Mouse (Mus musculus): ENCODE data around the gene Plbd2. TPM values are rescaled to one million over a fixed set of nuclear protein-coding genes. Genes with fewer than 3 reads are reported as not detected.

Plbd2 gene
- polyA plus RNA-seq, 1 experiment: 75.3 TPM

DNA sequence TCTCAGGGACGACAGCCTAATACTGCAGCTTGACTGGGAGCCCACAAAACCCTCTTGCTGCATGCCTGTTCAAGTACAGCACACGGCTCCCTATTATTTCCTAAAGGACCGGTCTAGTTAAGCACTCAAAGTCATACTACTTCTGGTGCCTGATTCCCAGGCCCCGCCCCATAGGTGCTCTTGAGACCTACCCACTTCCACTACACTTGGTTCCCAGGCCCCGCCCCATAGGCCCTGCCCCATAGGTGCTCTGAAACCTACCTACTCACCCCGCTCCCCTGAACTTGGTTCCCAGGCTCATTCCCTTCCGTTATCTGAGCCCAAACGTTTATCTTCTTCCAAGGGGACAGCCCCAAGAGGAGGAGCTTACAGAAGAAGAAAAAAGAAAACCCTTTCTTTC lies 15.6 kb downstream of the Plbd2 start:
- Histone ChIP-seq H3K4me2 (ENCODE audit: low read depth) (no peak overlapping the region), H3K36me3 (ENCODE audit: control insufficient read depth, insufficient read depth) (no peaks in the 10 kb centered on the region)

DNA sequence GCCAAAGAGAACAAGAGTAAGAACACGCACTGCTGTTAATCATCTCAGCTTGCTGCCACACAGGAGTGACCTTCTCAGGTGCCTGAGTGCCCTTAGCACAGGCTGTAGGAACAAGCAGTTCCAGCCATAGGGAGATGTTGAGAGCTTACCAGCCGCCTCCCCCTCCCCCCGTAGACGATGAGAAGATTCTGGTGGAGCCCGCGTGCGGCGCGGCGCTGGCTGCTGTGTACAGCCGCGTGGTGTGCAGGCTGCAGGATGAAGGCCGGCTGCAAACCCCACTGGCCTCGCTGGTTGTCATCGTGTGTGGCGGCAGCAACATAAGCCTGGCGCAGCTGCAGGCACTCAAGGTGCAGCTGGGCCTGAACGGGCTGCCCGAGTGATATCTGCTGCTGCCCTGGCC lies 20.0 kb downstream of the Plbd2 start:
- peaks cover 2% of the 10 kb centered on the region for H3K27me3 ChIP-seq (ENCODE audit: control insufficient read depth, insufficient read depth, insufficient read length)
- H3K4me2 ChIP-seq (ENCODE audit: low read depth): no peak overlapping the region
- H3ac ChIP-seq (ENCODE audit: control insufficient read depth, insufficient read length): no peak overlapping the region
- no peaks in the 10 kb centered on the region for H3K36me3 ChIP-seq (ENCODE audit: control insufficient read depth, insufficient read depth)
- H3K79me2 ChIP-seq (ENCODE audit: control insufficient read depth, insufficient read depth): no peaks in the 10 kb centered on the region
- no peak for TF ChIP-seq REST (IDR thresholded peaks at IDR 0.05; ENCODE audit: insufficient read depth, insufficient read length)
- TF ChIP-seq POLR2AphosphoS2 (IDR thresholded peaks at IDR 0.05; ENCODE audit: insufficient read length, low read depth): peak; percentile 79
- no peak for TF ChIP-seq SRF (IDR thresholded peaks at IDR 0.05; ENCODE audit: control insufficient read depth, insufficient read length, low read depth)
- no peak overlapping the region for H3K4me3 ChIP-seq

More for the DNA sequence above, 15.6 kb downstream of the Plbd2 start:
- no peak overlapping the region for H3ac ChIP-seq (ENCODE audit: control insufficient read depth, insufficient read length)
- H3K27me3 ChIP-seq (ENCODE audit: control insufficient read depth, insufficient read depth, insufficient read length): no peaks in the 10 kb centered on the region
- no peak for TF ChIP-seq CEBPB (IDR thresholded peaks at IDR 0.05; ENCODE audit: insufficient read depth, poor library complexity, severe bottlenecking)
- TF ChIP-seq MYOD1 (IDR thresholded peaks at IDR 0.05; ENCODE audit: control insufficient read depth in 1 of 3, insufficient read length in 2 of 3, low read depth in 2 of 3): no peak
- no peak for TF ChIP-seq SRF (IDR thresholded peaks at IDR 0.05; ENCODE audit: control insufficient read depth, insufficient read length, low read depth)
- no peak for TF ChIP-seq POLR2A (IDR thresholded peaks at IDR 0.05; ENCODE audit: insufficient read length, low read depth)
- no peak overlapping the region for H3K4me3 ChIP-seq
- no peaks in the 10 kb centered on the region for H3K79me2 ChIP-seq (ENCODE audit: control insufficient read depth, insufficient read depth)

DNA sequence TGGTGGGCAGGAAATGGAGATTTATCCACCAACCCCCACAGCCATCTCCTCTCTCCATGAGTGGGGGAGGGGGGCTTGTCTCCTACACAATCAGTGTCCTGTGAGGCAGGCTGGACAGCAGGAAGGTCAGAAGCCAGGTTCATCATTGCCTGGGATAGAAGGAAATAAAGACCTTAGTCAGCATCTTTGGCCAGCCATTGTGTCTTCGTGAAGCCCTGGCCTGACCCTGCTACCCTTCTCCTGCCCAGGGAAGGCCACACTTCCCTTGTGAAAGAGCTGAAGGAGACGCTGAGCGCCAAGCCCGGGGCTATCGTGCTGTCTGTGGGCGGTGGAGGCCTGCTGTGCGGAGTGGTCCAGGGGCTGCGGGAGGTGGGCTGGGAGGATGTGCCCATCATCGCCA lies 22.2 kb downstream of the Plbd2 start:
- Histone ChIP-seq H3K4me2 (ENCODE audit: low read depth) (no peak overlapping the region), H3K4me3 (no peak overlapping the region), H3K36me3 (ENCODE audit: control insufficient read depth, insufficient read depth) (no peaks in the 10 kb centered on the region), H3K79me2 (ENCODE audit: control insufficient read depth, insufficient read depth) (no peaks in the 10 kb centered on the region), H3K27me3 (ENCODE audit: control insufficient read depth, insufficient read depth, insufficient read length) (peaks cover 24% of the 10 kb centered on the region), H3ac (ENCODE audit: control insufficient read depth, insufficient read length) (no peak overlapping the region)
- TF ChIP-seq MAX (IDR thresholded peaks at IDR 0.05; ENCODE audit: low read depth) (no peak), USF1 (IDR thresholded peaks at IDR 0.05; ENCODE audit: low read depth) (no peak), E2F4 (IDR thresholded peaks at IDR 0.05; ENCODE audit: insufficient read depth) (no peak), TCF12 (IDR thresholded peaks at IDR 0.05; ENCODE audit: insufficient read depth, poor library complexity, severe bottlenecking) (no peak), CEBPB (IDR thresholded peaks at IDR 0.05; ENCODE audit: insufficient read depth, poor library complexity, severe bottlenecking) (no peak), MYOD1 (IDR thresholded peaks at IDR 0.05; ENCODE audit: control insufficient read depth in 1 of 3, insufficient read length in 2 of 3, low read depth in 2 of 3) (no peak), REST (IDR thresholded peaks at IDR 0.05; ENCODE audit: insufficient read depth, insufficient read length) (no peak), POLR2A (IDR thresholded peaks at IDR 0.05; ENCODE audit: insufficient read length, low read depth) (no peak), SRF (IDR thresholded peaks at IDR 0.05; ENCODE audit: control insufficient read depth, insufficient read length, low read depth) (no peak), MYOG (IDR thresholded peaks at IDR 0.05; ENCODE audit: control insufficient read depth in 1 of 3, insufficient read depth in 1 of 3, insufficient read length in 2 of 3, low read depth in 2 of 3) (no peak), POLR2AphosphoS2 (IDR thresholded peaks at IDR 0.05; ENCODE audit: insufficient read length, low read depth) (no peak), TCF3 (IDR thresholded peaks at IDR 0.05; ENCODE audit: insufficient read length, low read depth) (no peak)

DNA sequence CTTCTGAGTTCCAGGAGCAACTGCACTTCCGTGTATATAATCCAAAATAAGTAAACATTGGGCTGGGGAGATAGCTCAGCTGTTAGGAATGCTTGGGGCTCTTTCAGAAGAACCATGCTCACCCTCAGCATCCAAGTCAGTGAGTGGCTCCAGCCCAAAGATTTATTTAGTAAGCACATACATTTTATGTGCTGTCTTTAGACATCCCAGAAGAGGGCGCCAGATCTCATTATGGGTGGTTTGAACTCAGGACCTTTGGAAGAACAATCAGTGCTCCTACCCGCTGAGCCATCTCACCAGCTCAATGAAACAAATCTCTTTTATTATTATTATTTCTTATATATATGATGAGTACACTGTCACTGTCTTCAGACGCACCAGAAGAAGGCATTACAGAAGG lies 23.9 kb downstream of the Plbd2 start:
- Histone ChIP-seq H3K36me3 (ENCODE audit: control insufficient read depth, insufficient read depth) (no peaks in the 10 kb centered on the region), H3K79me2 (ENCODE audit: control insufficient read depth, insufficient read depth) (no peaks in the 10 kb centered on the region), H3K4me2 (ENCODE audit: low read depth) (no peak overlapping the region), H3K4me3 (no peak overlapping the region), H3ac (ENCODE audit: control insufficient read depth, insufficient read length) (no peak overlapping the region), H3K27me3 (ENCODE audit: control insufficient read depth, insufficient read depth, insufficient read length) (peaks cover 32% of the 10 kb centered on the region)
- TF ChIP-seq MAX (IDR thresholded peaks at IDR 0.05; ENCODE audit: low read depth) (no peak), MYOD1 (IDR thresholded peaks at IDR 0.05; ENCODE audit: control insufficient read depth in 1 of 3, insufficient read length in 2 of 3, low read depth in 2 of 3) (no peak), TCF3 (IDR thresholded peaks at IDR 0.05; ENCODE audit: insufficient read length, low read depth) (no peak), MYOG (IDR thresholded peaks at IDR 0.05; ENCODE audit: control insufficient read depth in 1 of 3, insufficient read depth in 1 of 3, insufficient read length in 2 of 3, low read depth in 2 of 3) (no peak)

DNA sequence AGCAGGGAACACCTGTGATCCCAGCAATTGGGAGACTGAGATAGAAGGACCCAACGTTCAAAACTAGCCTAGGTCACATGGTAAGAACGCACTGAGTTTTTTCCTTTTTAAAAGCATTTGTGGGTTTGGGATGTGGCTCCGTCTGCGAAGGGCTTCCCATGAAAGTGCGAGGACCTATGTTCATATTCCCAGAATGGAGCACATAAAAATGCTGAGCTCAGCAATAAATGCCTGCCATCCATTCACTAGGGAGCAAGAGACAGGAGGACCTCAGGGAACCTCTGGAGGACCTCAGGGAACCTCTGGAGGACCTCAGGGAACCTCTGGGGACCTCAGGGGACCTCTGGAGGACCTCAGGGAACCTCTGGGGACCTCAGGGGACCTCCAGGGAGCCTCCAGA lies 25.4 kb downstream of the Plbd2 start:
- Histone ChIP-seq H3ac (ENCODE audit: control insufficient read depth, insufficient read length) (no peak overlapping the region), H3K4me3 (no peak overlapping the region), H3K36me3 (ENCODE audit: control insufficient read depth, insufficient read depth) (no peaks in the 10 kb centered on the region), H3K79me2 (ENCODE audit: control insufficient read depth, insufficient read depth) (no peaks in the 10 kb centered on the region), H3K4me2 (ENCODE audit: low read depth) (no peak overlapping the region), H3K27me3 (ENCODE audit: control insufficient read depth, insufficient read depth, insufficient read length) (peaks cover 45% of the 10 kb centered on the region)
- no peak for TF ChIP-seq MYOG (IDR thresholded peaks at IDR 0.05; ENCODE audit: control insufficient read depth in 1 of 3, insufficient read depth in 1 of 3, insufficient read length in 2 of 3, low read depth in 2 of 3)
- TF ChIP-seq E2F4 (IDR thresholded peaks at IDR 0.05; ENCODE audit: insufficient read depth): no peak
- TF ChIP-seq CEBPB (IDR thresholded peaks at IDR 0.05; ENCODE audit: insufficient read depth, poor library complexity, severe bottlenecking): no peak
- TF ChIP-seq USF1 (IDR thresholded peaks at IDR 0.05; ENCODE audit: low read depth): no peak
- no peak for TF ChIP-seq SRF (IDR thresholded peaks at IDR 0.05; ENCODE audit: control insufficient read depth, insufficient read length, low read depth)
- TF ChIP-seq TCF12 (IDR thresholded peaks at IDR 0.05; ENCODE audit: insufficient read depth, poor library complexity, severe bottlenecking): no peak
- TF ChIP-seq POLR2AphosphoS2 (IDR thresholded peaks at IDR 0.05; ENCODE audit: insufficient read length, low read depth): no peak
- TF ChIP-seq TCF3 (IDR thresholded peaks at IDR 0.05; ENCODE audit: insufficient read length, low read depth): no peak
- no peak for TF ChIP-seq POLR2A (IDR thresholded peaks at IDR 0.05; ENCODE audit: insufficient read length, low read depth)
- TF ChIP-seq MAX (IDR thresholded peaks at IDR 0.05; ENCODE audit: low read depth): no peak
- no peak for TF ChIP-seq MYOD1 (IDR thresholded peaks at IDR 0.05; ENCODE audit: control insufficient read depth in 1 of 3, insufficient read length in 2 of 3, low read depth in 2 of 3)
- TF ChIP-seq REST (IDR thresholded peaks at IDR 0.05; ENCODE audit: insufficient read depth, insufficient read length): no peak
